18 mouse cellular contexts compared by ENCODE assay signal in genomic region chr13:49082151-49082879, GRCm38 (mm10).
DNase-seq lines count a peak whose midpoint lies in the region; ATAC-seq and TF ChIP-seq lines count a peak whose summit lies in the region.
"Had no signal": no experiment of that assay in that cellular context is flagged by ENCODE, and none has a peak within 500 bp of the region (broad histone marks: within the 10 kb centered on the region; RNA-seq: fewer than 3 reads in every experiment).

No protein-coding gene starts in this region.

- H3K4me2 ChIP-seq in forebrain, embryonic 12.5 days = no peak overlapping the region
- no peak overlapping the region for H3K4me2 ChIP-seq in kidney, postnatal 0 days (ENCODE audit: low read length)
- H3K4me2 ChIP-seq: heart, embryonic 15.5 days; limb, embryonic 12.5 days; liver, embryonic 13.5 days; midbrain, embryonic 15.5 days had no signal

- H3K27ac ChIP-seq in kidney, adult 2 months (ENCODE audit: insufficient read depth, low read depth, low read length) = no peak overlapping the region
- peak overlapping the region; percentile 63 for H3K27ac ChIP-seq in forebrain, embryonic 12.5 days
- H3K27ac ChIP-seq in kidney, postnatal 0 days = no peak overlapping the region
- H3K27ac ChIP-seq: gastrocnemius, adult 2 months; heart, embryonic 15.5 days; hindbrain, postnatal 0 days; limb, embryonic 12.5 days; liver, embryonic 13.5 days; midbrain, embryonic 15.5 days; stomach, postnatal 0 days had no signal

- ATAC-seq in forebrain, embryonic 12.5 days (ENCODE audit: low FRiP score) = peak; percentile 69; the same call in 1 of the 2 replicates
- 0 out of 2 replicates have a peak, but pooled peaks have one; percentile 23 for ATAC-seq in kidney, postnatal 0 days (replicated peaks; ENCODE audit: low FRiP score, low read depth)
- ATAC-seq: hindbrain, postnatal 0 days; midbrain, embryonic 15.5 days had no signal

- H3K9ac ChIP-seq in forebrain, embryonic 12.5 days = no peak overlapping the region
- no peak overlapping the region for H3K9ac ChIP-seq in kidney, postnatal 0 days (ENCODE audit: low read depth, low read length)
- H3K9ac ChIP-seq: heart, embryonic 15.5 days; limb, embryonic 12.5 days; liver, embryonic 13.5 days; midbrain, embryonic 15.5 days had no signal

- TF ChIP-seq POLR2A in kidney, adult 2 months (IDR thresholded peaks at IDR 0.05; ENCODE audit: low read depth, low read length) = no peak

- no peak overlapping the region for H3K4me3 ChIP-seq in kidney, adult 2 months (ENCODE audit: insufficient read depth, low read depth, low read length)
- no peak overlapping the region for H3K4me3 ChIP-seq in forebrain, embryonic 12.5 days (replicated peaks)
- H3K4me3 ChIP-seq in kidney, postnatal 0 days (replicated peaks; ENCODE audit: low read depth, low read length) = no peak overlapping the region
- H3K4me3 ChIP-seq: erythroblast, embryonic 14.5 days; gastrocnemius, adult 2 months; heart, embryonic 15.5 days; limb, embryonic 12.5 days; liver, embryonic 13.5 days; midbrain, embryonic 15.5 days had no signal

- intact Hi-C loops in left cerebral cortex, postnatal 10 days (cut with DNase I) = no loop called here

- no peak for TF ChIP-seq CTCF in kidney, adult 2 months (conservative IDR thresholded peaks at IDR 0.05; ENCODE audit: insufficient read depth, insufficient read length, low read depth, low read length)
- TF ChIP-seq CTCF in kidney, postnatal 0 days (IDR thresholded peaks at IDR 0.05; ENCODE audit: low read depth) = no peak

- H3K4me1 ChIP-seq in kidney, adult 2 months (ENCODE audit: control insufficient read depth, insufficient read depth, low read length) = no peaks in the 10 kb centered on the region
- peaks cover 6% of the 10 kb centered on the region; the same call in 1 of the 2 replicates for H3K4me1 ChIP-seq in forebrain, embryonic 12.5 days
- H3K4me1 ChIP-seq in kidney, postnatal 0 days (replicated peaks; ENCODE audit: insufficient read depth, low read length) = no peaks in the 10 kb centered on the region
- H3K4me1 ChIP-seq: liver, embryonic 13.5 days; midbrain, embryonic 15.5 days had no signal

- WGBS in kidney, adult 2 months = 58% methylated on average over 14 of the region's 14 CpGs
- 50% methylated on average over 14 of the region's 14 CpGs for WGBS in forebrain, embryonic 12.5 days
- 53% methylated on average over 14 of the region's 14 CpGs for WGBS in kidney, postnatal 0 days

- DNase-seq in kidney, adult 2 months = peak; percentile 10
- no peak for DNase-seq in kidney, adult 9 months
- no peak for DNase-seq in kidney, postnatal 0 days (ENCODE audit: low spot score)
- peak; percentile 97 for DNase-seq in retina, postnatal 1 day
- DNase-seq in cerebellum, postnatal 4 days (ENCODE audit: low spot score in 2 of 2) = no peak
- DNase-seq in lung, postnatal 25 days (ENCODE audit: low spot score) = no peak
- DNase-seq in left cerebral cortex, postnatal 10 days (ENCODE audit: extremely low spot score in 1 of 2, low spot score in 2 of 2) = no peak
- DNase-seq: cerebellum, adult 9-11 months; gastrocnemius, adult 2 months; heart, adult 18-20 months; liver, embryonic 13.5 days had no signal

- H3K9me3 ChIP-seq in forebrain, embryonic 12.5 days = no peaks in the 10 kb centered on the region
- no peaks in the 10 kb centered on the region for H3K9me3 ChIP-seq in kidney, postnatal 0 days (replicated peaks; ENCODE audit: low read length)
- H3K9me3 ChIP-seq: heart, embryonic 15.5 days; limb, embryonic 12.5 days; liver, embryonic 13.5 days; midbrain, embryonic 15.5 days had no signal

- no peaks in the 10 kb centered on the region for H3K36me3 ChIP-seq in kidney, adult 2 months (ENCODE audit: control insufficient read depth, insufficient read depth, low read length)
- peaks cover 41% of the 10 kb centered on the region for H3K36me3 ChIP-seq in forebrain, embryonic 12.5 days (replicated peaks)
- no peaks in the 10 kb centered on the region for H3K36me3 ChIP-seq in kidney, postnatal 0 days (ENCODE audit: insufficient read depth, low read length)
- H3K36me3 ChIP-seq: heart, embryonic 15.5 days; limb, embryonic 12.5 days; liver, embryonic 13.5 days had no signal

- no peaks in the 10 kb centered on the region for H3K27me3 ChIP-seq in kidney, adult 2 months (replicated peaks; ENCODE audit: control insufficient read depth, insufficient read depth, low read length)
- no peaks in the 10 kb centered on the region for H3K27me3 ChIP-seq in forebrain, embryonic 12.5 days
- H3K27me3 ChIP-seq in kidney, postnatal 0 days (ENCODE audit: insufficient read depth, low read length) = no peaks in the 10 kb centered on the region
- H3K27me3 ChIP-seq: heart, embryonic 15.5 days; limb, embryonic 12.5 days; liver, embryonic 13.5 days; midbrain, embryonic 15.5 days had no signal

Comparison
In these comparisons a context has a peak if more than half of its experiments do, and no peak if none do; other contexts are left out.
1. DNase-seq: peak in kidney, adult 2 months (single experiment) and retina, postnatal 1 day (single experiment); none in kidney, adult 9 months (single experiment), kidney, postnatal 0 days (single experiment), cerebellum, postnatal 4 days (0 of 2), lung, postnatal 25 days (single experiment) and left cerebral cortex, postnatal 10 days (0 of 2).